Mouse (Mus musculus): Measurements from ENCODE around the gene Erp29. TPM values are rescaled to one million over a fixed set of nuclear protein-coding genes. Genes with fewer than 3 reads are reported as not detected.

Erp29 gene
- polyA plus RNA-seq, 1 experiment from 2014 or later, result 145 TPM

- Histone ChIP-seq H3K9me3 (replicated peaks) (no peaks in the 10 kb centered on the region), H3K4me2 (replicated peaks) (peak overlapping the region; percentile 96), H3K27ac (peak overlapping the region; percentile 40), H3K9ac (peak overlapping the region; percentile 88), H3K36me3 (peaks cover 4% of the 10 kb centered on the region; the same call in 1 of the 2 replicates), H3K27me3 (no peaks in the 10 kb centered on the region), H3K4me1 (peaks cover 15% of the 10 kb centered on the region), H3K4me3 (peak overlapping the region; percentile 79)
- WGBS, result under 1% methylated on average over 67 of the region's 67 CpGs
- peak; percentile 81 for ATAC-seq (ENCODE audit: low FRiP score)
Measured at GRCm38 (mm10) chr5:121398146-121398964, 54.0 kb downstream of the Erp29 start.

- peaks cover 4% of the 10 kb centered on the region; the same call in 1 of the 2 replicates for H3K36me3 ChIP-seq
- H3K27ac ChIP-seq, result peak within 1 kb of the TSS; percentile 79
- H3K4me1 ChIP-seq, result peaks cover 15% of the 10 kb centered on the region
- H3K4me3 ChIP-seq, result peak within 1 kb of the TSS; percentile 79
- H3K4me2 ChIP-seq (replicated peaks), result peak within 1 kb of the TSS; percentile 96
- peak; percentile 96 for ATAC-seq (ENCODE audit: low FRiP score)
- no peaks in the 10 kb centered on the region for H3K27me3 ChIP-seq
- 11% methylated on average over 53 of the region's 53 CpGs for WGBS
- no peaks in the 10 kb centered on the region for H3K9me3 ChIP-seq (replicated peaks)
- H3K9ac ChIP-seq, result peak within 1 kb of the TSS; percentile 88
Measured at GRCm38 (mm10) chr5:121397187-121398145, 54.8 kb downstream of the Erp29 start, which contains the start of gene Naa25. Naa25 (plus strand) TSS chr5:121397936.

GRCm38 (mm10) chr5:121395621-121396020, 56.7 kb downstream of the Erp29 start:
- 82% methylated on average over 5 of the region's 5 CpGs for WGBS
- no peak for ATAC-seq (ENCODE audit: low FRiP score)
- H3K36me3 ChIP-seq, result no peaks in the 10 kb centered on the region
- H3K4me2 ChIP-seq (replicated peaks), result no peak overlapping the region
- H3K4me3 ChIP-seq, result no peak overlapping the region
- H3K4me1 ChIP-seq, result peaks cover 15% of the 10 kb centered on the region
- H3K27ac ChIP-seq, result no peak overlapping the region
- H3K27me3 ChIP-seq, result no peaks in the 10 kb centered on the region
- no peaks in the 10 kb centered on the region for H3K9me3 ChIP-seq (replicated peaks)
- H3K9ac ChIP-seq, result no peak overlapping the region

- no peak overlapping the region for H3K4me3 ChIP-seq
- no peak overlapping the region for H3K4me2 ChIP-seq (replicated peaks)
- H3K4me1 ChIP-seq, result peaks cover 5% of the 10 kb centered on the region; the same call in 1 of the 2 replicates
- 0 out of 2 replicates have a peak, but pooled peaks cover 2% of the 10 kb centered on the region for H3K27me3 ChIP-seq
- H3K9me3 ChIP-seq (replicated peaks), result no peaks in the 10 kb centered on the region
- H3K9ac ChIP-seq, result no peak overlapping the region
- 84% methylated on average over 3 of the region's 3 CpGs for WGBS
- no peaks in the 10 kb centered on the region for H3K36me3 ChIP-seq
- no peak overlapping the region for H3K27ac ChIP-seq
- no peak for ATAC-seq (ENCODE audit: low FRiP score)
Measured at GRCm38 (mm10) chr5:121393402-121393801, 58.9 kb downstream of the Erp29 start.

DNA sequence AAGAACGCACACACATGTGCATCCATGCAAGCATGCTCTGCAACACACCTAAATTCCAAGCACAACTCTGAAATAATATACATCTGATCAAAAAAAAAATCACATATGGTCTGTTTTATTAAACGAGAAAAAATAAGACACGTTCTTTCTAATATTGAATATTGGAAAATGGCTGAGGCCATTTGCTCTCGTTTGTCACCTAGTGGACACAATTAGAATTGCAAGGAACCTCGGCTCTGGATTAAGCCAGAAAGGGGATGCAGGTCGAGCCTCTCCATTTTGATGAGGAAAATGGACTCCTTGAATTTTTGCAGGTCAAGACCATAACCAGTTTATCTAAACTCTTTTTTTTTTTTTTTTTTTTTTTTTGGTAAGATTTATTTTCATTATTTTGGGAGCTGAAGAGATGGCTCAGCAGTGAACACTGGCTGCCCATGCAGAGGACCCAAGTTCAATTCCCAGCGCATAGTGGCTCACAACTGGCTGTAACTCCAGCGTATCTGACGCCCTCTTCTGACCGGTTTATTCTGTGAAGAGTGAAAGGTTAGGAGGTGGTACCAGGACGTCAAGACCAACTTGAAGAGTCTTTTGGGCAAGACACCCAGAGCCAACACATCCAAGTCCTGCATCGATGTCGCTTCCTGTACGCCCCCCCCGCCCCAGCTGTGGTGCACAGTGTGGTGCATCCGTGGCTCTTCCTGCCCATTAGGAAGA, 59.5 kb downstream of the Erp29 start:
- Histone ChIP-seq H3K36me3 (no peaks in the 10 kb centered on the region), H3K4me1 (peaks cover 5% of the 10 kb centered on the region; the same call in 1 of the 2 replicates), H3K4me3 (no peak overlapping the region), H3K9me3 (replicated peaks) (no peaks in the 10 kb centered on the region), H3K9ac (no peak overlapping the region), H3K27me3 (0 out of 2 replicates have a peak, but pooled peaks cover 2% of the 10 kb centered on the region), H3K4me2 (replicated peaks) (no peak overlapping the region), H3K27ac (no peak overlapping the region)
- WGBS, result 58% methylated on average over 16 of the region's 16 CpGs
- ATAC-seq (ENCODE audit: low FRiP score), result no peak

GRCm38 (mm10) chr5:121389691-121390090, 62.6 kb downstream of the Erp29 start:
- Histone ChIP-seq H3K9ac (peak overlapping the region; percentile 5; the same call in 1 of the 2 replicates), H3K27ac (no peak overlapping the region)
- ATAC-seq (ENCODE audit: low FRiP score), result no peak

GRCm38 (mm10) chr5:121389106-121389505, 63.2 kb downstream of the Erp29 start:
- no peak overlapping the region for H3K4me2 ChIP-seq (replicated peaks)
- 54% methylated on average over 7 of the region's 7 CpGs for WGBS
- peaks cover 12% of the 10 kb centered on the region for H3K4me1 ChIP-seq
- H3K27ac ChIP-seq, result no peak overlapping the region
- peak overlapping the region; percentile 5; the same call in 1 of the 2 replicates for H3K9ac ChIP-seq
- no peaks in the 10 kb centered on the region for H3K9me3 ChIP-seq (replicated peaks)
- no peak overlapping the region for H3K4me3 ChIP-seq
- peaks cover 5% of the 10 kb centered on the region; the same call in 1 of the 2 replicates for H3K27me3 ChIP-seq
- no peaks in the 10 kb centered on the region for H3K36me3 ChIP-seq
- ATAC-seq (ENCODE audit: low FRiP score), result no peak

More at GRCm38 (mm10) chr5:121389691-121390090, 62.6 kb downstream of the Erp29 start:
- Histone ChIP-seq H3K4me2 (replicated peaks) (no peak overlapping the region), H3K27me3 (peaks cover 5% of the 10 kb centered on the region; the same call in 1 of the 2 replicates), H3K36me3 (no peaks in the 10 kb centered on the region), H3K4me3 (no peak overlapping the region), H3K9me3 (replicated peaks) (no peaks in the 10 kb centered on the region), H3K4me1 (peaks cover 7% of the 10 kb centered on the region)

- Histone ChIP-seq H3K4me2 (replicated peaks) (no peak overlapping the region), H3K4me3 (no peak overlapping the region), H3K9me3 (replicated peaks) (no peaks in the 10 kb centered on the region), H3K9ac (no peak overlapping the region), H3K27ac (no peak overlapping the region), H3K36me3 (peaks cover 6% of the 10 kb centered on the region), H3K27me3 (peaks cover 5% of the 10 kb centered on the region; the same call in 1 of the 2 replicates), H3K4me1 (peaks cover 22% of the 10 kb centered on the region)
- 65% methylated on average over 4 of the region's 4 CpGs for WGBS
- no peak for ATAC-seq (ENCODE audit: low FRiP score)
Measured at GRCm38 (mm10) chr5:121387126-121387525, 65.2 kb downstream of the Erp29 start.

DNA sequence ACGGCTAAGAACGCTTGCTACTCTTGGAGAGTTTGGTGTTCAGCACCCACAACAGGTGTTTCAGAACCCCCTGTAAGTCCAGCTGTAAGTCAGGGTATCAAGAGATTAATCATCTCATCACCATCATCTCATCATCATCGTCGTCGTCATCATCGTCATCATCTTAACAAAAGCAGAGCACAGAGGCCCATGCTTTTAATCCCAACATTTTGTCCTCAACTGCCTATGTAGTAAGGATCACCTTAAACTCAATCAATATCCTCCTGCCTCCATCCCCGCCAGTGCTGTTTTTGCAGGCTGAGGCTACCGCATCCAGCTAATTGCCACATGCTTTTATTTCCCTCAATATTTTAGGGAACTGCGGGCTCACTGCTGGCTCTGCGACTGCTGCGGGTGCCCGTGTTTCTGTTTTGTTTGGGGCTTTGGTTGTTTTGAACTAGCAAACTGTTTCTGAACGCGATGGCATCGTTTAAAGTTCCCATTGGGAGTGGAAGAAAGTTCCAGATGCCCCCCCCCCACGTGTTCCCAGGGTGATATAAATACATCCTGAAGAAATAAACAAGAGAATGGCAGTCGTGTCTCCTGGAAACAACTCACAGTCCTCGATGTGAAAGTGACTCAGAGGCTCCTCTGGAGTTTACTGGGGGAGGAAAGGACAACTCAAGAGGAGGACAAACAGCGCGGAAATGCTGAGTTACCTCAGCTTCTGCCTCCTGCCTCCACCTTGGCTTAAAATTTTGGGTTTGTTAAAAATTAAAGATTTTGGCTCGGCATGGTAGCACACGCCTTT, 66.0 kb downstream of the Erp29 start:
- Histone ChIP-seq H3K4me1 (peaks cover 22% of the 10 kb centered on the region), H3K36me3 (peaks cover 13% of the 10 kb centered on the region), H3K27ac (0 out of 2 replicates have a peak overlapping the region, but pooled peaks have one; percentile 81), H3K4me2 (replicated peaks) (peak overlapping the region; percentile 75), H3K9me3 (replicated peaks) (no peaks in the 10 kb centered on the region), H3K4me3 (peak overlapping the region; percentile 86), H3K9ac (peak overlapping the region; percentile 87), H3K27me3 (peaks cover 5% of the 10 kb centered on the region; the same call in 1 of the 2 replicates)
- WGBS, result 41% methylated on average over 22 of the region's 22 CpGs
- ATAC-seq (ENCODE audit: low FRiP score), result no peak

- under 1% methylated on average over 36 of the region's 45 CpGs for WGBS
- Histone ChIP-seq H3K4me2 (replicated peaks) (peak within 1 kb of the TSS; percentile 75), H3K4me3 (peak within 1 kb of the TSS; percentile 86), H3K9me3 (replicated peaks) (peaks cover 5% of the 10 kb centered on the region), H3K27ac (peak within 1 kb of the TSS; percentile 81), H3K36me3 (peaks cover 20% of the 10 kb centered on the region), H3K27me3 (peaks cover 5% of the 10 kb centered on the region; the same call in 1 of the 2 replicates), H3K9ac (peak within 1 kb of the TSS; percentile 87), H3K4me1 (peaks cover 22% of the 10 kb centered on the region)
- peak; percentile 93 for ATAC-seq (ENCODE audit: low FRiP score)
Measured at GRCm38 (mm10) chr5:121385461-121386119, 66.7 kb downstream of the Erp29 start, which contains the start of gene Trafd1. Trafd1 (minus strand) TSS chr5:121385632.

All from hindbrain, embryonic 12.5 days (tissue).